Mouse (Mus musculus): ENCODE results near the gene Zfp280d. TPM values are rescaled to one million over a fixed set of nuclear protein-coding genes. Genes with fewer than 3 reads are reported as not detected.

Zfp280d gene
- total RNA-seq, 2 experiments from 2014 or later = 17.9 to 20.8 TPM

- no peak for DNase-seq (ENCODE audit: low spot score)
- intact Hi-C loops (cut with DNase I) = loop anchor here (2.0 to 10.0 kb wide), 2 partner anchors 577 to 765 kb away; no protein-coding TSS in a partner anchor
These were observed 134.9 kb downstream of the Zfp280d start for GRCm38 (mm10) chr9:72409381-72410225.

- intact Hi-C loops (cut with DNase I) = no loop called here
- no peak for DNase-seq (ENCODE audit: low spot score)
These were observed 137.1 kb downstream of the Zfp280d start for GRCm38 (mm10) chr9:72411746-72412145.

Other genes starting within 250 kb of the Zfp280d start
- 10 to 100 TPM; 30.5 to 38.1 TPM for gene Tcf12, start 163.0 kb upstream of the Zfp280d start, total RNA-seq (2021)
- under 1 TPM; 0.11 to 0.13 TPM for gene Mns1, start 163.2 kb downstream of the Zfp280d start, total RNA-seq (2021)
- 1 to 10 TPM; 1.6 to 2.6 TPM for gene Tex9, start 217.4 kb downstream of the Zfp280d start, total RNA-seq (2021)